Mouse (Mus musculus) forebrain, embryonic 13.5 days (tissue): ENCODE results near the gene Irf8. TPM values are rescaled to one million over a fixed set of nuclear protein-coding genes. Genes with fewer than 3 reads are reported as not detected.

ENCODE experiments used
- ATAC-seq: fragments of 200-750 bp; cut with Nextera tagmentation; 2 replicates; pipeline ENCODE4 v1.8.0; 2017
- H3K27ac ChIP-seq: fragments of 300-500 bp; sonication (generic); 2 replicates; pipeline ENCODE4 v1.5.1; 2015; ENCODE audit warnings: inconsistent platforms, mild to moderate bottlenecking, moderate library complexity
- H3K27me3 ChIP-seq: fragments of 300-500 bp; sonication (generic); 2 replicates; pipeline ENCODE4 v1.6.1; 2015; ENCODE audit warnings: mild to moderate bottlenecking, inconsistent platforms
- H3K36me3 ChIP-seq: fragments of 300-500 bp; sonication (generic); 2 replicates; pipeline ENCODE4 v1.6.1; 2015; ENCODE audit warnings: mild to moderate bottlenecking, inconsistent platforms; ENCODE audit not compliant: poor library complexity, severe bottlenecking
- H3K4me1 ChIP-seq: fragments of 300-500 bp; sonication (generic); 2 replicates; pipeline ENCODE4 v1.6.1; 2015; ENCODE audit warnings: inconsistent platforms
- H3K4me2 ChIP-seq: fragments of 300-500 bp; sonication (generic); 2 replicates; pipeline ENCODE4 v1.6.1; 2015; ENCODE audit warnings: inconsistent platforms, mild to moderate bottlenecking, moderate library complexity
- H3K4me3 ChIP-seq: fragments of 300-500 bp; sonication (generic); 2 replicates; pipeline ENCODE4 v1.5.1; 2015; ENCODE audit warnings: mild to moderate bottlenecking, inconsistent platforms
- H3K9ac ChIP-seq: fragments of 300-500 bp; sonication (generic); 2 replicates; pipeline ENCODE4 v1.6.1; 2015; ENCODE audit warnings: mild to moderate bottlenecking, inconsistent platforms
- H3K9me3 ChIP-seq: fragments of 300-500 bp; sonication (generic); replicated peaks from 2 replicates; pipeline ENCODE4 v1.6.1; 2016; ENCODE audit warnings: inconsistent platforms
- WGBS: fragments of 180-500 bp; shearing (Covaris S2); methylation state at CpG from one replicate; pipeline ENCODE4 v1.1.7; 2015; 5-methylcytosine and 5-hydroxymethylcytosine counted together
- polyA plus RNA-seq: library from polyadenylated mRNA; unstranded; fragments of >200 nt; fragmentation: Nextera tagmentation; extraction: Ambion mirVana; gene quantifications from 2 replicates; pipeline ENCODE4 v1.2.1, GENCODE M21; 2015

The Irf8 gene
- polyA plus RNA-seq, 1 experiment from 2014 or later: 2.7 TPM

- H3K36me3 ChIP-seq: no peaks in the 10 kb centered on the region
- H3K4me3 ChIP-seq: no peak overlapping the region
- H3K27ac ChIP-seq: no peak overlapping the region
- no peak for ATAC-seq
- H3K9ac ChIP-seq: no peak overlapping the region
- H3K4me1 ChIP-seq: no peaks in the 10 kb centered on the region
- 0 out of 2 replicates have a peak, but pooled peaks cover 2% of the 10 kb centered on the region for H3K9me3 ChIP-seq
- 83% methylated on average over 17 of the region's 17 CpGs for WGBS
- peaks cover 5% of the 10 kb centered on the region; the same call in 1 of the 2 replicates for H3K27me3 ChIP-seq
- H3K4me2 ChIP-seq: no peak overlapping the region
Measured at GRCm38 (mm10) chr8:120724816-120725575, 11.2 kb upstream of the Irf8 start.

GRCm38 (mm10) chr8:120725576-120725950, 10.6 kb upstream of the Irf8 start:
- no peak for ATAC-seq
- no peak overlapping the region for H3K27ac ChIP-seq
- no peak overlapping the region for H3K9ac ChIP-seq
- WGBS: 86% methylated on average over 5 of the region's 5 CpGs
- H3K4me2 ChIP-seq: no peak overlapping the region
- H3K9me3 ChIP-seq: 0 out of 2 replicates have a peak, but pooled peaks cover 2% of the 10 kb centered on the region
- no peak overlapping the region for H3K4me3 ChIP-seq
- H3K4me1 ChIP-seq: no peaks in the 10 kb centered on the region
- H3K27me3 ChIP-seq: peaks cover 8% of the 10 kb centered on the region
- H3K36me3 ChIP-seq: no peaks in the 10 kb centered on the region

GRCm38 (mm10) chr8:120726051-120726450, 10.1 kb upstream of the Irf8 start:
- no peaks in the 10 kb centered on the region for H3K36me3 ChIP-seq
- H3K4me2 ChIP-seq: no peak overlapping the region
- no peaks in the 10 kb centered on the region for H3K4me1 ChIP-seq
- no peak overlapping the region for H3K9ac ChIP-seq
- 88% methylated on average over 5 of the region's 5 CpGs for WGBS
- H3K27me3 ChIP-seq: peaks cover 9% of the 10 kb centered on the region
- no peak overlapping the region for H3K4me3 ChIP-seq
- no peak for ATAC-seq
- 0 out of 2 replicates have a peak, but pooled peaks cover 2% of the 10 kb centered on the region for H3K9me3 ChIP-seq
- H3K27ac ChIP-seq: no peak overlapping the region

- Histone ChIP-seq H3K9ac (no peak overlapping the region), H3K4me1 (no peaks in the 10 kb centered on the region), H3K27ac (no peak overlapping the region), H3K4me3 (no peak overlapping the region), H3K9me3 (0 out of 2 replicates have a peak, but pooled peaks cover 2% of the 10 kb centered on the region), H3K27me3 (peaks cover 24% of the 10 kb centered on the region), H3K36me3 (no peaks in the 10 kb centered on the region), H3K4me2 (no peak overlapping the region)
- ATAC-seq: no peak
- 76% methylated on average over 9 of the region's 9 CpGs for WGBS
Measured at GRCm38 (mm10) chr8:120728488-120729160, 7.5 kb upstream of the Irf8 start.

- Histone ChIP-seq H3K4me3 (no peak overlapping the region), H3K9ac (no peak overlapping the region), H3K4me1 (peaks cover 10% of the 10 kb centered on the region), H3K9me3 (no peaks in the 10 kb centered on the region), H3K27me3 (peaks cover 48% of the 10 kb centered on the region), H3K4me2 (0 out of 2 replicates have a peak overlapping the region, but pooled peaks have one; percentile 5), H3K27ac (no peak overlapping the region), H3K36me3 (no peaks in the 10 kb centered on the region)
- no peak for ATAC-seq
- WGBS: 36% methylated on average over 14 of the region's 14 CpGs
Measured at GRCm38 (mm10) chr8:120731582-120731981, 4.6 kb upstream of the Irf8 start.

- Histone ChIP-seq H3K27me3 (peaks cover 53% of the 10 kb centered on the region), H3K9ac (no peak overlapping the region), H3K4me1 (peaks cover 12% of the 10 kb centered on the region), H3K4me2 (no peak overlapping the region), H3K36me3 (no peaks in the 10 kb centered on the region), H3K9me3 (no peaks in the 10 kb centered on the region), H3K4me3 (no peak overlapping the region), H3K27ac (no peak overlapping the region)
- ATAC-seq: no peak
- WGBS: 58% methylated on average over 6 of the region's 6 CpGs
Measured at GRCm38 (mm10) chr8:120732068-120732467, 4.1 kb upstream of the Irf8 start.

- peak overlapping the region; percentile 91 for H3K4me2 ChIP-seq
- H3K27ac ChIP-seq: no peak overlapping the region
- H3K4me1 ChIP-seq: peaks cover 12% of the 10 kb centered on the region
- peak; percentile 69 for ATAC-seq
- WGBS: 1% methylated on average over 11 of the region's 11 CpGs
- H3K9ac ChIP-seq: peak overlapping the region; percentile 60
- H3K4me3 ChIP-seq: peak overlapping the region; percentile 48
- H3K36me3 ChIP-seq: no peaks in the 10 kb centered on the region
- peaks cover 63% of the 10 kb centered on the region for H3K27me3 ChIP-seq
- no peaks in the 10 kb centered on the region for H3K9me3 ChIP-seq
Measured at GRCm38 (mm10) chr8:120736486-120736885, 328 bp downstream of the Irf8 start.

- Histone ChIP-seq H3K4me2 (no peak overlapping the region), H3K9ac (no peak overlapping the region), H3K4me3 (no peak overlapping the region), H3K9me3 (no peaks in the 10 kb centered on the region), H3K27ac (no peak overlapping the region), H3K4me1 (peaks cover 12% of the 10 kb centered on the region), H3K36me3 (no peaks in the 10 kb centered on the region), H3K27me3 (peaks cover 59% of the 10 kb centered on the region)
- WGBS: 65% methylated on average over 7 of the region's 7 CpGs
- ATAC-seq: no peak
Measured at GRCm38 (mm10) chr8:120737166-120737565, 1.0 kb downstream of the Irf8 start.

GRCm38 (mm10) chr8:120738771-120739170, 2.6 kb downstream of the Irf8 start:
- H3K4me1 ChIP-seq: peaks cover 12% of the 10 kb centered on the region
- no peaks in the 10 kb centered on the region for H3K36me3 ChIP-seq
- H3K4me3 ChIP-seq: no peak overlapping the region
- WGBS: 75% methylated on average over 4 of the region's 4 CpGs
- H3K27me3 ChIP-seq: peaks cover 47% of the 10 kb centered on the region
- H3K9ac ChIP-seq: no peak overlapping the region
- no peaks in the 10 kb centered on the region for H3K9me3 ChIP-seq
- H3K4me2 ChIP-seq: no peak overlapping the region
- ATAC-seq: no peak
- no peak overlapping the region; the same call in 1 of the 2 replicates for H3K27ac ChIP-seq

- no peak overlapping the region for H3K4me3 ChIP-seq
- 92% methylated on average over 15 of the region's 15 CpGs for WGBS
- H3K9ac ChIP-seq: no peak overlapping the region
- ATAC-seq: no peak
- no peaks in the 10 kb centered on the region for H3K9me3 ChIP-seq
- H3K4me2 ChIP-seq: no peak overlapping the region
- H3K27ac ChIP-seq: no peak overlapping the region
- H3K4me1 ChIP-seq: peaks cover 12% of the 10 kb centered on the region
- peaks cover 40% of the 10 kb centered on the region for H3K27me3 ChIP-seq
- H3K36me3 ChIP-seq: no peaks in the 10 kb centered on the region
Measured at GRCm38 (mm10) chr8:120739526-120739925, 3.4 kb downstream of the Irf8 start.

- ATAC-seq: no peak
- Histone ChIP-seq H3K27ac (no peak overlapping the region), H3K4me3 (no peak overlapping the region), H3K36me3 (no peaks in the 10 kb centered on the region), H3K4me2 (no peak overlapping the region), H3K4me1 (peaks cover 9% of the 10 kb centered on the region), H3K9me3 (no peaks in the 10 kb centered on the region), H3K27me3 (peaks cover 29% of the 10 kb centered on the region), H3K9ac (no peak overlapping the region)
- 71% methylated on average over 2 of the region's 2 CpGs for WGBS
Measured at GRCm38 (mm10) chr8:120740579-120740978, 4.4 kb downstream of the Irf8 start.

- peaks cover 5% of the 10 kb centered on the region for H3K4me1 ChIP-seq
- peaks cover 26% of the 10 kb centered on the region for H3K27me3 ChIP-seq
- no peak overlapping the region for H3K4me2 ChIP-seq
- H3K9me3 ChIP-seq: no peaks in the 10 kb centered on the region
- no peak for ATAC-seq
- H3K4me3 ChIP-seq: no peak overlapping the region
- WGBS: 77% methylated on average over 17 of the region's 17 CpGs
- H3K27ac ChIP-seq: no peak overlapping the region
- H3K9ac ChIP-seq: no peak overlapping the region
- no peaks in the 10 kb centered on the region for H3K36me3 ChIP-seq
Measured at GRCm38 (mm10) chr8:120741001-120741400, 4.8 kb downstream of the Irf8 start.
